Mouse (Mus musculus) lung, embryonic 15.5 days (tissue): ENCODE measurements at regions not wholly inside any gene's neighbourhood (a gene's known extent, or its start where the extent isn't known, plus 50 kb on each side); places are given as distances from the start of the nearest gene placed in this dataset.

Experiments
- ATAC-seq: fragments of 200-750 bp; cut with Nextera tagmentation; 2 replicates; pipeline ENCODE4 v1.8.0; 2017; ENCODE audit warnings: moderate number of reproducible peaks, borderline replicate concordance; ENCODE audit not compliant: low FRiP score, low TSS enrichment; ENCODE audit errors: extremely low read depth
- H3K27ac ChIP-seq: fragments of 300-500 bp; sonication (generic); 2 replicates; pipeline ENCODE4 v1.5.1; 2015; ENCODE audit warnings: moderate library complexity, mild to moderate bottlenecking, inconsistent platforms
- H3K27me3 ChIP-seq: fragments of 300-500 bp; sonication (generic); 2 replicates; pipeline ENCODE4 v1.6.1; 2015; ENCODE audit warnings: inconsistent platforms
- H3K36me3 ChIP-seq: fragments of 300-500 bp; sonication (generic); 2 replicates; pipeline ENCODE4 v1.6.1; 2015; ENCODE audit warnings: inconsistent platforms
- H3K4me1 ChIP-seq: fragments of 300-500 bp; sonication (generic); 2 replicates; pipeline ENCODE4 v1.6.1; 2015; ENCODE audit warnings: inconsistent platforms
- H3K4me2 ChIP-seq: fragments of 300-500 bp; sonication (generic); 2 replicates; pipeline ENCODE4 v1.6.1; 2015; ENCODE audit warnings: inconsistent platforms, mild to moderate bottlenecking, moderate library complexity
- H3K4me3 ChIP-seq: fragments of 300-500 bp; sonication (generic); 2 replicates; pipeline ENCODE4 v1.5.1; 2015; ENCODE audit warnings: mild to moderate bottlenecking, inconsistent platforms
- H3K9ac ChIP-seq: fragments of 300-500 bp; sonication (generic); 2 replicates; pipeline ENCODE4 v1.6.1; 2015; ENCODE audit warnings: inconsistent platforms
- H3K9me3 ChIP-seq: fragments of 300-500 bp; sonication (generic); 2 replicates; pipeline ENCODE4 v1.6.1; 2016; ENCODE audit warnings: inconsistent platforms
- WGBS: fragments of 180-500 bp; shearing (Covaris S2); methylation state at CpG from one replicate; pipeline ENCODE4 v1.1.7; 2015; 5-methylcytosine and 5-hydroxymethylcytosine counted together

DNA sequence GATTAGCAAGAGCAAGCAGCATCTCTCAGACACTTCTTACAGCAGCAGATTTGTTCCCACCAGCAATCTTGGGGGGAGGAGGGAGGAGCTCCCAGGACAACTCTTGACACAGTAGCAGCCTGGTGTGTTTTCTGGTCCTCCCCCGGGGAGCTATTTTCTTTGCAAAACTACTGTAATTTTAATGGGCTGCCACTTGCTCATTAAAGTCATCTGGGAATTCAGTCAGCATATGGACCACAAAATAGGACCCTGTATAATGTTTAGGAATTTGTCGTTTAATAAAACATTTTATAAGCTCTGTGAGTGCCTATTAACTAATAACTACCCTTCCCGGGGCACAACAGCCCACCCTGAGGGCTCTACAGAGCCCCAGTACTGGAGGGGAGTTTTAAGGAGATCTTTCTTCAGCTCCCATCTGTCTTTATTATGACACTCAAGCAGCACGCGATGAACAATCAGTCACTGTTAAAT lies 380.0 kb upstream of the Nfe2l3 start:
- 49% methylated on average over 5 of the region's 5 CpGs for WGBS
- Histone ChIP-seq H3K27ac (no peak overlapping the region), H3K36me3 (no peaks in the 10 kb centered on the region), H3K4me3 (no peak overlapping the region), H3K4me1 (no peaks in the 10 kb centered on the region), H3K9me3 (no peaks in the 10 kb centered on the region), H3K4me2 (no peak overlapping the region), H3K27me3 (no peaks in the 10 kb centered on the region), H3K9ac (no peak overlapping the region)
- ATAC-seq: no peak

- Histone ChIP-seq H3K4me2 (no peak overlapping the region), H3K9ac (no peak overlapping the region), H3K27ac (no peak overlapping the region), H3K9me3 (no peaks in the 10 kb centered on the region), H3K4me3 (no peak overlapping the region), H3K36me3 (no peaks in the 10 kb centered on the region), H3K4me1 (peaks cover 11% of the 10 kb centered on the region), H3K27me3 (no peaks in the 10 kb centered on the region)
- ATAC-seq: no peak
- WGBS: 47% methylated on average over 7 of the region's 7 CpGs
Observed at GRCm38 (mm10) chr6:51057229-51057628, 375.2 kb upstream of the Nfe2l3 start.

DNA sequence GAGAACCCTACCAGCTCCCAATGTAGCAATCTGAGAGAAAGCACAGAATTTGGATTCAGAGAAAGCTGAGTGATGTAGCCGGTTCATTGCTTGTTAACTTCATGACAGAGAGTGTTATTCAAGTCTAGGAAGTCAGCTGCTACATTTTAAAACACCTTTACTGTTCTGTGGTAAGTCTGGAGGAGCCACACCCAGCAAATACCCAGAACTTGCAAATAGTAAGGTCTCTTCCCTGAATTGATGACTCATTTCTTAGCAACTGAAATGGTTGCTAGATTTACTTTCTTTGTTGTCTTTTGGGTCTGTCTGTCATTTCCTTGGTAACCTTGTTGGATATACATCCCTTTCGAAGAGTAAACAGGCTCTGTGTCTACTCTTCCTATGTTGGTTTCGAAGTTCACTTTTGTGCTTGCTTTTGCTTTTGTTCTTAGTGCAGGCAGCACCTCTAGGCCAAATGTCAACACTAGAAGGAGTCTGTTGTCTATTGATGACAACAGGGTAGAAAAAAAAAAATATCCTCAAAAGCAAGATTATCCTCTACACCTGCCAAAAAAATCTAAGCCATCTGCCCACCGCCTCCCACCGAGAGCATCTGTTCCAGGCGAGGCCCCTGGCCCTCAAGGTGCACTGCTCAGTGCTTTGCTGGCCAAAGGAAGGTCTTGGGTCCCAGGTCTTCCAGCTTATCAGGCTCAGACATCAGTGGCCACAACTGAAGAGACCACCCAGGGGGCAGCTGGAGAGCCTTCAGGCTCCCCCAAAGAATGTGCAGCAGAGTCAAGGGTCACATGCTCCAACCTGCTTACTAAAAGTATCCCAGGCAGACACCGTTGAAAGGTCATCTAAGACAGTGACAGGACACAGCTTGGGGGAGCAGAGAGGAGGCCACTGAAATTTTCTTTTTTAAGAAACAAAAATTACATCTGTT lies 372.3 kb upstream of the Nfe2l3 start:
- H3K9ac ChIP-seq: no peak overlapping the region
- no peaks in the 10 kb centered on the region for H3K36me3 ChIP-seq
- peaks cover 11% of the 10 kb centered on the region for H3K4me1 ChIP-seq
- H3K9me3 ChIP-seq: no peaks in the 10 kb centered on the region
- no peak overlapping the region for H3K27ac ChIP-seq
- H3K27me3 ChIP-seq: no peaks in the 10 kb centered on the region
- 45% methylated on average over 7 of the region's 7 CpGs for WGBS
- H3K4me3 ChIP-seq: no peak overlapping the region
- H3K4me2 ChIP-seq: no peak overlapping the region
- no peak for ATAC-seq

DNA sequence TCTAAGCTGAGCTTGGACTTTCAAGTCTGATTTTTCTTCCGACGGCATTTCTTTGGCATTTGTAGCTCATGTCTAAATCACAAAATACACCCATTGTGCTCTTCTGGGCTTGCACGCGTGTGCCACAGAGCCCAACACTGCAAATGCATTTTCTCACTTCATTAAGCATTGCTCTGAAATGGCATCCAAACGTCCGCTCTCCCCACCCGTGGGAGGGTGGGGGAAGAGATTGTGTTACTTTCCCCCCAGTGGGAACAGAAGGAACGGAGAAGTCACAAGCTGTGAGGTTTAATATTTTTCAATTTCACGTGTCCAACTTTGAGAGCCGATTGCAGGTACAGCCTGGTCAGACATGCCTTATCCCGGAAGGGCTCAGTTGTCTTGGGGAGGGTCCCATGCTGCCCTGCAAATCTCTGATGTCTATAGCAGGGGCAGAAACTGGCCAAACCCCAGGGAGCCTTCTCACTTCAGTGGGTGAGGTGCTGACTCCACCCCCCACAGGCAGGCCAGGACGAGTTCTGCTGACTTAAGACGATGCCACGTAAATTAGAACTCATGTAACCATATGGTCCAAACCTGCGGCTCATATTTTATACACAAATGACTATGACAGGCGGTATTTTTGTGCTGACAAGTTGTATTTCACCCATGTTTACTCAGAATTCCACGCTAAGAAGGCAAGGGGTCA lies 371.5 kb upstream of the Nfe2l3 start:
- H3K4me1 ChIP-seq: peaks cover 11% of the 10 kb centered on the region
- no peak for ATAC-seq
- H3K9me3 ChIP-seq: no peaks in the 10 kb centered on the region
- H3K27me3 ChIP-seq: no peaks in the 10 kb centered on the region
- H3K4me2 ChIP-seq: no peak overlapping the region
- H3K9ac ChIP-seq: no peak overlapping the region
- no peak overlapping the region for H3K27ac ChIP-seq
- H3K36me3 ChIP-seq: no peaks in the 10 kb centered on the region
- 39% methylated on average over 17 of the region's 17 CpGs for WGBS
- no peak overlapping the region for H3K4me3 ChIP-seq

- no peak for ATAC-seq
- 54% methylated on average over 6 of the region's 6 CpGs for WGBS
Observed at GRCm38 (mm10) chr6:51065156-51065555, 367.3 kb upstream of the Nfe2l3 start.

GRCm38 (mm10) chr6:51067332-51067731 lies 365.1 kb upstream of the Nfe2l3 start:
- H3K9me3 ChIP-seq: no peaks in the 10 kb centered on the region
- no peak for ATAC-seq
- no peak overlapping the region for H3K9ac ChIP-seq
- 84% methylated on average over 11 of the region's 11 CpGs for WGBS
- no peak overlapping the region for H3K4me3 ChIP-seq
- H3K4me1 ChIP-seq: 0 out of 2 replicates have a peak, but pooled peaks cover 8% of the 10 kb centered on the region
- H3K36me3 ChIP-seq: no peaks in the 10 kb centered on the region
- no peak overlapping the region for H3K4me2 ChIP-seq
- no peak overlapping the region for H3K27ac ChIP-seq
- no peaks in the 10 kb centered on the region for H3K27me3 ChIP-seq

More at GRCm38 (mm10) chr6:51065156-51065555, 367.3 kb upstream of the Nfe2l3 start:
- H3K27me3 ChIP-seq: no peaks in the 10 kb centered on the region
- H3K4me2 ChIP-seq: no peak overlapping the region
- no peak overlapping the region for H3K9ac ChIP-seq
- peaks cover 14% of the 10 kb centered on the region for H3K4me1 ChIP-seq
- no peak overlapping the region for H3K4me3 ChIP-seq
- H3K36me3 ChIP-seq: no peaks in the 10 kb centered on the region
- H3K9me3 ChIP-seq: no peaks in the 10 kb centered on the region
- no peak overlapping the region for H3K27ac ChIP-seq

DNA sequence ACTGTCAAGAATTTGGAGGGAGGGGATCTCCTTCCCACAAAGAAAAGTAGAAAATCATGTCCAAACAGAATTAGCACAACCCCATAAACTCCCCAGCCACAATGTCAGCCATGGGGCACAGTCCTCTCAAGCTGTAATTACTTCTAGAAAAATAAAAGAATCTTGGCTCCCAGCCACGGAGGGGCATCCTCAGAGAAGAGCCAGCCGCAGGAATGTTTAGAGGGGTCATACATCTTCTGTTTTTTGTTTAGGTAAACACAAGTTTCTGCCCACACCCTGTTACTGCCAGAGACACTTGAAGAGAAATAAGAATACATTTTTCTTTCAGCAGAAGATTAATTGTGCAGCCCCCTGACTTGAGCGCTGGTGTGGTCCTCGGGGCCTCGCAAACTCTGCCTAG lies 362.5 kb upstream of the Nfe2l3 start:
- Histone ChIP-seq H3K36me3 (no peaks in the 10 kb centered on the region), H3K27ac (no peak overlapping the region), H3K4me2 (no peak overlapping the region), H3K9ac (no peak overlapping the region), H3K27me3 (no peaks in the 10 kb centered on the region), H3K4me1 (peaks cover 14% of the 10 kb centered on the region), H3K9me3 (no peaks in the 10 kb centered on the region), H3K4me3 (no peak overlapping the region)
- ATAC-seq: no peak
- 24% methylated on average over 5 of the region's 5 CpGs for WGBS

GRCm38 (mm10) chr6:51071243-51071642 lies 361.2 kb upstream of the Nfe2l3 start:
- Histone ChIP-seq H3K36me3 (no peaks in the 10 kb centered on the region), H3K4me1 (peaks cover 24% of the 10 kb centered on the region), H3K9me3 (no peaks in the 10 kb centered on the region), H3K4me2 (no peak overlapping the region), H3K9ac (no peak overlapping the region), H3K4me3 (no peak overlapping the region), H3K27me3 (no peaks in the 10 kb centered on the region), H3K27ac (no peak overlapping the region)
- no peak for ATAC-seq
- 36% methylated on average over 9 of the region's 9 CpGs for WGBS

DNA sequence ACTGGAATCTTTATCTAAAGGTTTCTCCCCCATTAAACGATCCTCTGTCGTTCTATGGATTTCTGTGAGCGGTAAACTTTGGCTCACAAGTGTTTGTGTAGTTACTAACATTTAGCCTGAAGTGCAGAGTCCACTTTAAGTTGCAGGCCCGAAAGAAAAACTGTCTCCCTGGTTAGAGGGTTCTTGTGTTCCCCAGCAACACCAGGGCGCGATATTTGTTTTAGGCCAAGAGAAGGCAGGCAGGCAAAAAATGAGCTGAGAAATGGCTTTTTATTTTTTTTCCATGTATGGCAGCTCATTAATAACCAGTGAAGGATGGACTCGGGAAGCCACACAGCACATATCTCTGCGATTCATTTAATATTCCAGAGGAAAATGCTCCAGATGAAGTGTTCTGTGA lies 357.4 kb upstream of the Nfe2l3 start:
- 23% methylated on average over 8 of the region's 8 CpGs for WGBS
- Histone ChIP-seq H3K4me1 (peaks cover 44% of the 10 kb centered on the region), H3K9ac (no peak overlapping the region)

GRCm38 (mm10) chr6:51076861-51077768 lies 355.4 kb upstream of the Nfe2l3 start:
- no peak overlapping the region for H3K4me2 ChIP-seq
- no peaks in the 10 kb centered on the region for H3K27me3 ChIP-seq
- H3K36me3 ChIP-seq: no peaks in the 10 kb centered on the region
- no peak overlapping the region for H3K9ac ChIP-seq
- WGBS: 69% methylated on average over 21 of the region's 21 CpGs
- peaks cover 38% of the 10 kb centered on the region for H3K4me1 ChIP-seq
- no peak overlapping the region for H3K4me3 ChIP-seq
- H3K9me3 ChIP-seq: no peaks in the 10 kb centered on the region
- peak; percentile 75 for ATAC-seq
- peak overlapping the region; percentile 71 for H3K27ac ChIP-seq

More for the DNA sequence above, 357.4 kb upstream of the Nfe2l3 start:
- H3K4me2 ChIP-seq: no peak overlapping the region
- no peak for ATAC-seq
- no peak overlapping the region for H3K4me3 ChIP-seq
- no peaks in the 10 kb centered on the region for H3K36me3 ChIP-seq
- H3K27ac ChIP-seq: peak overlapping the region; percentile 71
- H3K9me3 ChIP-seq: no peaks in the 10 kb centered on the region
- no peaks in the 10 kb centered on the region for H3K27me3 ChIP-seq

DNA sequence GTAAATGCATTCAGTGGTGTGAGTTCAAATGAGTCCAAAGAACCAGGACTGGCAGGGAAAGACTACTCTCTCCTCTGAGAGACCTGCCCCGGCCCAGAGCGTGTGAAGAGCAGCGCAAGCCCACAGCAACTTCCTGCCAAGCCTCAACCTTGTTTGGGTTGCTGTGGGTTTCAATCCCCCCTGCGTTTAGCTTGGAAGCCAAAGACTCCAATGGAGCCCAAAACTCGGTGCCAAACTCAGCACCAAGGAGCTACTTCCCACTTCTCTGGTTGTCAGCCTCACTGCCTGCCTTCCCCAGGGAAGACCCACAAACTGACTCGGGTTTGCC lies 354.7 kb upstream of the Nfe2l3 start:
- H3K4me2 ChIP-seq: peak overlapping the region; percentile 11; the same call in 1 of the 2 replicates
- H3K27ac ChIP-seq: peak overlapping the region; percentile 71
- no peaks in the 10 kb centered on the region for H3K9me3 ChIP-seq
- no peak overlapping the region for H3K9ac ChIP-seq
- peaks cover 38% of the 10 kb centered on the region for H3K4me1 ChIP-seq
- 53% methylated on average over 6 of the region's 6 CpGs for WGBS
- ATAC-seq: no peak
- no peaks in the 10 kb centered on the region for H3K27me3 ChIP-seq
- no peak overlapping the region for H3K4me3 ChIP-seq
- no peaks in the 10 kb centered on the region for H3K36me3 ChIP-seq
